Mouse (Mus musculus): ENCODE measurements around the gene Mylk.

DNA sequence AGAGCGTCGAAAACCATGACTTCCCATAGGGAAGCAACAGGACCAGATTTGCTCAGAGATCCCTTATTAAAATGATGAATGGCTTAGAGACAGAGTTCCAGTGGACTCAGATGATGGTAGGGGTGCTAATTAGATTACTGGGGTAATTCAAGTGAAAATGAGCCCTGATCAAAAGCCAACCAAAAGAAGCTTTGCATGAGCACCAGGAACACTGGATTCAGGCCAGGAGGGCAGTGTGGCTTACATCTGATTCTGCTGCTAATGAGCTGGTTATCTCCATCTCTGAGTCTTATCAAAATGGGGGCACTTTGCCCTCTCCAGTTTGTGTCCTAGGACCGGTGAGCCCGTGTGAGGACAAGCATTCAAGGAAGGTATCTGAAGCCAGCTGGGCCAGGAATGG, 23.4 kb downstream of the Mylk start:
- no peak for TF ChIP-seq POLR2A (IDR thresholded peaks at IDR 0.05; ENCODE audit: low read depth, low read length)
- TF ChIP-seq UBTF (IDR thresholded peaks at IDR 0.05; ENCODE audit: low read depth, low read length) = no peak
- no peak for TF ChIP-seq ZKSCAN1 (IDR thresholded peaks at IDR 0.05; ENCODE audit: borderline replicate concordance, low read depth, low read length)
- TF ChIP-seq CTCF (conservative IDR thresholded peaks at IDR 0.05 in 1 of 2, IDR thresholded peaks at IDR 0.05 in 1 of 2; ENCODE audit: low read depth in 2 of 2, low read length in 2 of 2) = no peak
- no peak for TF ChIP-seq HCFC1 (IDR thresholded peaks at IDR 0.05; ENCODE audit: low read depth, low read length)
- TF ChIP-seq ZNF384 (IDR thresholded peaks at IDR 0.05; ENCODE audit: low read depth, low read length) = no peak
- no peak for TF ChIP-seq MEF2A (IDR thresholded peaks at IDR 0.05; ENCODE audit: borderline replicate concordance, low read depth, low read length)
- TF ChIP-seq TBP (conservative IDR thresholded peaks at IDR 0.05; ENCODE audit: low read depth, low read length) = no peak
- no peak for TF ChIP-seq CHD2 (IDR thresholded peaks at IDR 0.05; ENCODE audit: low read length)
- TF ChIP-seq POLR2AphosphoS2 (IDR thresholded peaks at IDR 0.05; ENCODE audit: low read depth, low read length) = no peak

Data from CH12.LX (cell line).